Mouse (Mus musculus) testis, adult 2 months (tissue): ENCODE measurements at regions not wholly inside any gene's neighbourhood (a gene's known extent, or its start where the extent isn't known, plus 50 kb on each side); places are given as distances from the start of the nearest gene placed in this dataset.

ENCODE experiments used
- CTCF ChIP-seq: fragments of 200-500 bp; IDR thresholded peaks from 2 replicates; pipeline ENCODE4 v1.5.1; 2012; ENCODE audit warnings: low read depth, mild to moderate bottlenecking, inconsistent platforms, low read length, moderate library complexity; ENCODE audit not compliant: control insufficient read depth, insufficient read depth, insufficient replicate concordance
- POLR2A ChIP-seq: fragments of 200-500 bp; IDR thresholded peaks from 2 replicates; pipeline ENCODE4 v1.6.1; 2012; ENCODE audit warnings: low read depth, mild to moderate bottlenecking, inconsistent platforms, low read length, moderate library complexity; ENCODE audit not compliant: control insufficient read depth

GRCm38 (mm10) chr10:51926644-51927043, 95.7 kb upstream of the Vgll2 start:
- no peak for TF ChIP-seq CTCF
- TF ChIP-seq POLR2A, result no peak
